Mouse (Mus musculus): Measurements from ENCODE around the gene Spata5.
"Not testable (repeated sequence)": the region's sequence is repeated elsewhere in the genome, so short reads cannot be mapped to it uniquely, and the experiment has no call there.

Spata5 gene

GRCm38 (mm10) chr3:37569661-37570566 is 150.2 kb downstream of the Spata5 start:
- peak in 1 of 2 experiments; percentile 17 for DNase-seq (ENCODE audit: low spot score in 2 of 2)

- DNase-seq (ENCODE audit: low spot score in 2 of 2) = no peak
Measured at GRCm38 (mm10) chr3:37571633-37572032, 151.9 kb downstream of the Spata5 start.

GRCm38 (mm10) chr3:37572066-37572465 is 152.4 kb downstream of the Spata5 start:
- DNase-seq (ENCODE audit: low spot score in 2 of 2) = peak; percentile 33 to 38

GRCm38 (mm10) chr3:37576840-37577239 is 157.1 kb downstream of the Spata5 start:
- no peak for DNase-seq (ENCODE audit: low spot score in 2 of 2)

GRCm38 (mm10) chr3:37577706-37578105 is 158.0 kb downstream of the Spata5 start:
- no peak for DNase-seq (ENCODE audit: low spot score in 2 of 2)

- no peak for DNase-seq (ENCODE audit: low spot score in 2 of 2)
Measured at GRCm38 (mm10) chr3:37584576-37584975, 164.9 kb downstream of the Spata5 start.

- peak in 1 of 2 experiments; percentile 32 for DNase-seq (ENCODE audit: low spot score in 2 of 2)
Measured at GRCm38 (mm10) chr3:37585967-37586730, 166.5 kb downstream of the Spata5 start.

- DNase-seq (ENCODE audit: low spot score in 2 of 2) = no peak
Measured at GRCm38 (mm10) chr3:37586731-37587578, 167.3 kb downstream of the Spata5 start.

- no peak for DNase-seq (ENCODE audit: low spot score in 2 of 2)
Measured at GRCm38 (mm10) chr3:37595721-37596120, 176.0 kb downstream of the Spata5 start.

GRCm38 (mm10) chr3:37596519-37596918 is 176.8 kb downstream of the Spata5 start:
- DNase-seq (ENCODE audit: low spot score in 2 of 2) = no peak

GRCm38 (mm10) chr3:37597200-37597599 is 177.5 kb downstream of the Spata5 start:
- no peak for DNase-seq (ENCODE audit: low spot score in 2 of 2)

GRCm38 (mm10) chr3:37599641-37600040 is 179.9 kb downstream of the Spata5 start:
- DNase-seq (ENCODE audit: low spot score in 2 of 2) = not testable (repeated sequence)

GRCm38 (mm10) chr3:37602356-37602755 is 182.7 kb downstream of the Spata5 start:
- no peak for DNase-seq (ENCODE audit: low spot score in 2 of 2)

GRCm38 (mm10) chr3:37602890-37603289 is 183.2 kb downstream of the Spata5 start:
- DNase-seq (ENCODE audit: low spot score in 2 of 2) = no peak

GRCm38 (mm10) chr3:37603541-37603940 is 183.8 kb downstream of the Spata5 start:
- no peak for DNase-seq (ENCODE audit: low spot score in 2 of 2)

- no peak for DNase-seq (ENCODE audit: low spot score in 2 of 2)
Measured at GRCm38 (mm10) chr3:37604976-37605875, 185.5 kb downstream of the Spata5 start.

- peak in 1 of 2 experiments; percentile 13 for DNase-seq (ENCODE audit: low spot score in 2 of 2)
Measured at GRCm38 (mm10) chr3:37605876-37606238, 186.2 kb downstream of the Spata5 start.

GRCm38 (mm10) chr3:37608926-37609325 is 189.2 kb downstream of the Spata5 start:
- no peak for DNase-seq (ENCODE audit: low spot score in 2 of 2)

- no peak for DNase-seq (ENCODE audit: low spot score in 2 of 2)
Measured at GRCm38 (mm10) chr3:37610670-37611069, 191.0 kb downstream of the Spata5 start.

- no peak for DNase-seq (ENCODE audit: low spot score in 2 of 2)
Measured at GRCm38 (mm10) chr3:37613722-37614121, 194.0 kb downstream of the Spata5 start.

Measured in right cerebral cortex, adult 2 months (tissue).